ENCODE assay signal across 13 mouse cellular contexts in genomic region chr1:88296171-88296920, GRCm38 (mm10). TPM values are rescaled to one million over a fixed set of nuclear protein-coding genes. Genes with fewer than 3 reads are reported as not detected.
DNase-seq lines count a peak whose midpoint lies in the region; ATAC-seq lines count a peak whose summit lies in the region.
"Had no signal": no experiment of that assay in that cellular context is flagged by ENCODE, and none has a peak within 500 bp of the region (broad histone marks: within the 10 kb centered on the region; RNA-seq: fewer than 3 reads in every experiment).

No protein-coding gene starts in this region.

- H3K27me3 ChIP-seq in heart, embryonic 10.5 days (ENCODE audit: insufficient read depth, poor library complexity, severe bottlenecking) = no peaks in the 10 kb centered on the region
- H3K27me3 ChIP-seq in liver, embryonic 13.5 days = no peaks in the 10 kb centered on the region

- peak; percentile 79 for DNase-seq in heart, embryonic 10.5 days (ENCODE audit: low spot score)
- DNase-seq in heart, postnatal 14 days = no peak
- DNase-seq in retina, postnatal 1 day = peak; percentile 5
- no peak for DNase-seq in retina, embryonic 14.5 days (ENCODE audit: low spot score)
- no peak for DNase-seq in liver, embryonic 13.5 days
- DNase-seq in natural killer cell, adult 2 months (ENCODE audit: low spot score in 2 of 2) = no peak
- no peak for DNase-seq in cerebellum, adult 9-10 months
- DNase-seq in gastrocnemius, postnatal 25 days = no peak
- DNase-seq: adrenal gland, adult 2 months; kidney, postnatal 36 days; thymus, adult 18-20 months had no signal

- no peak overlapping the region for H3K27ac ChIP-seq in heart, embryonic 10.5 days
- H3K27ac ChIP-seq in liver, embryonic 13.5 days = no peak overlapping the region

- intact Hi-C loops in heart, postnatal 14 days (cut with DNase I) = no loop called here

- no peak overlapping the region for H3K4me2 ChIP-seq in liver, embryonic 13.5 days

- H3K4me3 ChIP-seq in heart, embryonic 10.5 days = no peak overlapping the region
- H3K4me3 ChIP-seq in liver, embryonic 13.5 days (replicated peaks) = no peak overlapping the region

- no peaks in the 10 kb centered on the region for H3K36me3 ChIP-seq in heart, embryonic 10.5 days
- H3K36me3 ChIP-seq in liver, embryonic 13.5 days = no peaks in the 10 kb centered on the region

- peaks cover 72% of the 10 kb centered on the region for H3K9me3 ChIP-seq in heart, embryonic 10.5 days
- peaks cover 42% of the 10 kb centered on the region for H3K9me3 ChIP-seq in liver, embryonic 13.5 days (replicated peaks)

- H3K9ac ChIP-seq in liver, embryonic 13.5 days = no peak overlapping the region

- ATAC-seq in liver, embryonic 13.5 days (ENCODE audit: low read depth) = 0 out of 2 replicates have a peak, but pooled peaks have one; percentile 34

- 72% methylated on average over 4 of the region's 4 CpGs for WGBS in heart, embryonic 10.5 days
- 56% methylated on average over 4 of the region's 4 CpGs for WGBS in liver, embryonic 13.5 days (ENCODE audit: insufficient replicate concordance)

- H3K4me1 ChIP-seq in heart, embryonic 10.5 days = no peaks in the 10 kb centered on the region
- H3K4me1 ChIP-seq in liver, embryonic 13.5 days (replicated peaks) = no peaks in the 10 kb centered on the region

RNA-seq across cellular contexts. Expression of gene Trpm8, which starts 18.9 kb away (rescaled TPM):
- 0.11 and 0.15 TPM in 2 replicates for polyA plus RNA-seq in heart, embryonic 10.5 days (2016; fragmentation: Nextera tagmentation; extraction: Ambion mirVana)
- not detected for total RNA-seq in heart, postnatal 14 days (2021)
- polyA plus RNA-seq in liver, embryonic 13.5 days (2015; fragmentation: Nextera tagmentation; extraction: Ambion mirVana) = not detected in 2 replicates
- total RNA-seq in gastrocnemius, postnatal 25 days (2021) = not detected
- total RNA-seq: adrenal gland, adult 2 months; common myeloid progenitor, adult 5-6 weeks had no signal
- polyA plus RNA-seq: adrenal gland, adult 2 months; liver, embryonic 16.5 days had no signal

RNA-seq across cellular contexts. Expression of gene Hjurp, which starts 18.9 kb away (rescaled TPM):
- polyA plus RNA-seq in heart, embryonic 10.5 days (2016; fragmentation: Nextera tagmentation; extraction: Ambion mirVana) = 143 and 155 TPM in 2 replicates
- 10 to 100 TPM; 25.4 to 32.1 TPM for total RNA-seq in heart, postnatal 14 days (2021)
- 61.0 and 69.7 TPM in 2 replicates for polyA plus RNA-seq in liver, embryonic 13.5 days (2015; fragmentation: Nextera tagmentation; extraction: Ambion mirVana)
- 1 to 10 TPM; 7.8 to 8.7 TPM for total RNA-seq in gastrocnemius, postnatal 25 days (2021)

Comparison
In these comparisons a context has a peak if more than half of its experiments do, and no peak if none do; other contexts are left out.
1. DNase-seq: peak in heart, embryonic 10.5 days (single experiment) and retina, postnatal 1 day (single experiment); none in heart, postnatal 14 days (0 of 2), retina, embryonic 14.5 days (single experiment), liver, embryonic 13.5 days (single experiment), natural killer cell, adult 2 months (0 of 2), cerebellum, adult 9-10 months (single experiment) and gastrocnemius, postnatal 25 days (single experiment).